9 mouse cellular contexts compared by ENCODE assay signal in genomic region chr3:145806502-145806901, GRCm38 (mm10). TPM values are rescaled to one million over a fixed set of nuclear protein-coding genes. Genes with fewer than 3 reads are reported as not detected.
A peak's percentile ranks its signal among the peaks of the same experiment; 100 is the strongest.
DNase-seq lines count a peak whose midpoint lies in the region; ATAC-seq and TF ChIP-seq lines count a peak whose summit lies in the region.
"Had no signal": no experiment of that assay in that cellular context is flagged by ENCODE, and none has a peak within 500 bp of the region (broad histone marks: within the 10 kb centered on the region; RNA-seq: fewer than 3 reads in every experiment).

No protein-coding gene starts in this region.

- DNase-seq in NIH3T3 (ENCODE audit: low read depth): peak; percentile 67
- DNase-seq in brain, embryonic 14.5 days (ENCODE audit: low read depth): peak; percentile 77
- no peak for DNase-seq in lung, adult 18-20 months

- no peak overlapping the region for H3K4me3 ChIP-seq in forebrain, embryonic 16.5 days (replicated peaks; ENCODE audit: low read length)
- no peak overlapping the region for H3K4me3 ChIP-seq in limb, embryonic 13.5 days
- no peak overlapping the region for H3K4me3 ChIP-seq in intestine, postnatal 0 days (ENCODE audit: low read depth, low read length)
- H3K4me3 ChIP-seq: megakaryocyte, embryonic 14.5 days had no signal

- no peak overlapping the region for H3K27ac ChIP-seq in forebrain, embryonic 16.5 days (ENCODE audit: low read length)
- H3K27ac ChIP-seq in limb, embryonic 13.5 days: peak overlapping the region; percentile 29; the same call in 1 of the 2 replicates
- H3K27ac ChIP-seq in intestine, postnatal 0 days (ENCODE audit: low read depth, low read length): no peak overlapping the region

- peaks cover 14% of the 10 kb centered on the region for H3K4me1 ChIP-seq in forebrain, embryonic 16.5 days (replicated peaks; ENCODE audit: control insufficient read depth, insufficient read depth, low read length)
- H3K4me1 ChIP-seq in limb, embryonic 13.5 days: peaks cover 38% of the 10 kb centered on the region
- no peaks in the 10 kb centered on the region; the same call in 1 of the 2 replicates for H3K4me1 ChIP-seq in intestine, postnatal 0 days (replicated peaks; ENCODE audit: control insufficient read depth, insufficient read depth, low read length)
- H3K4me1 ChIP-seq: megakaryocyte, embryonic 14.5 days had no signal

- no peak for TF ChIP-seq POLR2A in brain, embryonic 14.5 days (IDR thresholded peaks at IDR 0.05; ENCODE audit: borderline replicate concordance, extremely low read depth, insufficient read depth, insufficient read length, poor library complexity, severe bottlenecking)

- peak overlapping the region; percentile 15; the same call in 1 of the 2 replicates for H3K4me2 ChIP-seq in forebrain, embryonic 16.5 days (ENCODE audit: low read length)
- peak overlapping the region; percentile 17; the same call in 1 of the 2 replicates for H3K4me2 ChIP-seq in limb, embryonic 13.5 days (replicated peaks)
- no peak overlapping the region for H3K4me2 ChIP-seq in intestine, postnatal 0 days (replicated peaks; ENCODE audit: low read depth)

- peak; percentile 43; the same call in 1 of the 2 replicates for ATAC-seq in forebrain, embryonic 16.5 days
- 0 out of 2 replicates have a peak, but pooled peaks have one; percentile 55 for ATAC-seq in limb, embryonic 13.5 days (ENCODE audit: low FRiP score, low read depth)
- no peak for ATAC-seq in intestine, postnatal 0 days
- no peak for ATAC-seq in granulocyte monocyte progenitor cell, adult 5-6 weeks (replicated peaks; ENCODE audit: poor library complexity, severe bottlenecking)

- WGBS in forebrain, embryonic 16.5 days: 1% methylated on average over 5 of the region's 5 CpGs
- WGBS in limb, embryonic 13.5 days: 22% methylated on average over 5 of the region's 5 CpGs
- WGBS in intestine, postnatal 0 days: 51% methylated on average over 5 of the region's 5 CpGs

- H3K9ac ChIP-seq in forebrain, embryonic 16.5 days (replicated peaks; ENCODE audit: low read depth, low read length): no peak overlapping the region
- H3K9ac ChIP-seq in limb, embryonic 13.5 days: no peak overlapping the region
- no peak overlapping the region for H3K9ac ChIP-seq in intestine, postnatal 0 days (ENCODE audit: low read depth, low read length)

- TF ChIP-seq CTCF in brain, embryonic 14.5 days (IDR thresholded peaks at IDR 0.05; ENCODE audit: borderline replicate concordance, extremely low read depth, insufficient read depth, insufficient read length): no peak
- TF ChIP-seq CTCF in intestine, postnatal 0 days (IDR thresholded peaks at IDR 0.05; ENCODE audit: low read depth): no peak

- H3K27me3 ChIP-seq in forebrain, embryonic 16.5 days (replicated peaks; ENCODE audit: control insufficient read depth, insufficient read depth, low read length): no peaks in the 10 kb centered on the region; the same call in 1 of the 2 replicates
- no peaks in the 10 kb centered on the region for H3K27me3 ChIP-seq in limb, embryonic 13.5 days
- no peaks in the 10 kb centered on the region for H3K27me3 ChIP-seq in intestine, postnatal 0 days (replicated peaks; ENCODE audit: control insufficient read depth, insufficient read depth, low read length)
- H3K27me3 ChIP-seq: megakaryocyte, embryonic 14.5 days had no signal

- H3K9me3 ChIP-seq in forebrain, embryonic 16.5 days (ENCODE audit: control insufficient read depth, low read length): no peaks in the 10 kb centered on the region
- no peaks in the 10 kb centered on the region for H3K9me3 ChIP-seq in limb, embryonic 13.5 days
- H3K9me3 ChIP-seq in intestine, postnatal 0 days (ENCODE audit: control insufficient read depth): no peaks in the 10 kb centered on the region
- H3K9me3 ChIP-seq: megakaryocyte, embryonic 14.5 days had no signal

- H3K36me3 ChIP-seq in forebrain, embryonic 16.5 days (ENCODE audit: control insufficient read depth, insufficient read depth): no peaks in the 10 kb centered on the region
- H3K36me3 ChIP-seq in limb, embryonic 13.5 days: no peaks in the 10 kb centered on the region
- H3K36me3 ChIP-seq in intestine, postnatal 0 days (ENCODE audit: control insufficient read depth, insufficient read depth): no peaks in the 10 kb centered on the region

RNA-seq across cellular contexts. Expression of gene Ddah1, which starts 48.0 kb away (rescaled TPM):
- 81.7 and 89.4 TPM in 2 replicates for polyA plus RNA-seq in brain, embryonic 14.5 days (2012; rRNA removed)
- polyA plus RNA-seq in forebrain, embryonic 16.5 days (2015; fragmentation: Nextera tagmentation; extraction: Ambion mirVana): 145 and 150 TPM in 2 replicates
- 49.7 and 55.7 TPM in 2 replicates for polyA plus RNA-seq in limb, embryonic 13.5 days (2015; fragmentation: Nextera tagmentation; extraction: Ambion mirVana)
- polyA plus RNA-seq in intestine, postnatal 0 days (2015; fragmentation: Nextera tagmentation; extraction: Ambion mirVana): 24.9 and 25.9 TPM in 2 replicates
- total RNA-seq in granulocyte monocyte progenitor cell, adult 5-6 weeks (2014; fragmentation: Nextera tagmentation): not detected in 2 replicates
- total RNA-seq in granulocyte monocyte progenitor cell, adult 5-6 weeks (2017): not detected in 2 replicates
- total RNA-seq: hematopoietic stem cell, adult 5-6 weeks had no signal

Comparison
In these comparisons a context has a peak if more than half of its experiments do, and no peak if none do; other contexts are left out.
1. DNase-seq: peak in NIH3T3 (single experiment) and brain, embryonic 14.5 days (single experiment); none in lung, adult 18-20 months (0 of 2).
2. ATAC-seq: peak in forebrain, embryonic 16.5 days (single experiment) and limb, embryonic 13.5 days (single experiment); none in intestine, postnatal 0 days (single experiment) and granulocyte monocyte progenitor cell, adult 5-6 weeks (single experiment).